Mouse (Mus musculus): ENCODE results near the gene Ddr1.

DNA sequence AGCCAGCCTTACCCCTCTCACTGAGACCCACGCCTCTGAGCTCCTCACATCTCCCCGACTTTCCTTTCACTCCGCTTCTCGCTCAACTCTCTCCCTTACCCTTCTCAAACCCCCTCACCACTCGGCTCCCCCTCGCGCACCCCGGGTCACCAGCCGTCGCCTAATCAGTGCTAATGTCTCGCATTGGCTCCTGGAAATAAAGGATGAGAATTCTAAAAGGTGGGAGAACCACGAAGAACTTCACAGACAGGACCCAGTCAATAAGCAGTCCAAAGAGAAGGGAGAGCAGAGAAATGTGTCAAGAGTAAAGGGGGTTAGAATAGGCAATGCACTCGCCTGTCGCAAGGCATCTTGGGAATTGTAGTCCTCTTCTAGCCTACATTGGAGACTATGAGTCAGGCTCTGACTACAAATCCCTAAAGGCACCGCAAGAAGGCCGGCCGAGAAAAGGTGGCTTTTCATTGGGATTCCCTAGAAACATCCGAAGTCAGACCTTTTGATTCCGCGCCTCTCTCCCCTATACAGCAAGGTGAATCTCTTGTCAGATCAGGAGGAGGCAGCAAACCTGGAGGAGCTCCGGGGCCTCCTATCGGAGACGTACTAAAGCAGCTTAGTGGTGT is 30.9 kb downstream of the Ddr1 start, which contains the start of gene Gtf2h4:
- TF ChIP-seq CTCF (IDR thresholded peaks at IDR 0.05; ENCODE audit: low read depth, low read length) = no peak
- no peak for TF ChIP-seq POLR2A (IDR thresholded peaks at IDR 0.05; ENCODE audit: extremely low read depth, insufficient read depth, low read length)
